Mouse (Mus musculus) CD4-positive helper T cell, adult 2 months (primary cell): ENCODE data around the gene Prdx6.

ENCODE experiments used
- DNase-seq: peaks from one replicate; pipeline ENCODE4 v3.0.0-alpha.2; 2012; ENCODE audit warnings: low read depth, missing footprints, low spot score

Gene Prdx6

DNA sequence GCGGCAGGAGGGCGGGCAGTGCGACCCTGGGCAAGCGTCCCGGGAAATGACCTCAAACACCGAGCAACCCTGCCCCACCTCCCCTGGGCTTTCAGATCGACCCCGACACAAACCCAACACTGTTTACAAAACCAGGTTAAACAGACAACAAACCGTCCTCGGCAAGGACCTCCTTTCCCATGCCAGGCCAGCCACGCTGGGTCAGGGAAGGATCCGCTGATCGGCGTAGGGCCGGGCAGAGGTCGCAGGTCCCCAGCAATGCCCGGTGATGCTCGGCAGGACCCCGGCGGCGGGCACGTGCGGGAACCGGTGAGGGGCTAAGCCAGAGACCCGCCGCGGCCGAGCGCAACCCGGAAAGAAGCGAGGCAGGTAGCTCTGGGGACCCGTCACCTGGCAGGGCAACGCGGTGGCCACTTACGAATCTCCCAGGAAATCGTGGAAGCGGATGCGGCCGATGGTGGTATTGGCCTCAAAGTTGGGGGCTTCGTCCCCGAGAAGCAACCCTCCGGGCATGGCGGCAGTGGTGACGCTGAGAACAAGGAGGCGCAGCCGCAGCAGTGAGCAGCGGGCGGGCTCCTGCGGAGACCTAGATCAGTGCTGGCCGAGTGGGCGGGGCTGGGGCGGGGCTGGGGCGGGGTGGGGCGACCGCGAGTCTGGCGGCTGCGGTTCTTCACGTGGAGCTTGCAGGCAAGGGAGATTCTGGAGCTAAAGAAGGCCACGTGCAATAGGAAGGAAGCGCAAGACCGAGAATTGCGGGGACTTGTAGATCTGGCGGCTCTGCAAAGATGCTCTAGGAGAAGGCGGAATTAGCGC lies at the start of gene Prdx6:
Prdx6 (minus strand) TSS at position 616 of the 813 bp plus-strand sequence.
- DNase-seq: peak; percentile 91

DNA sequence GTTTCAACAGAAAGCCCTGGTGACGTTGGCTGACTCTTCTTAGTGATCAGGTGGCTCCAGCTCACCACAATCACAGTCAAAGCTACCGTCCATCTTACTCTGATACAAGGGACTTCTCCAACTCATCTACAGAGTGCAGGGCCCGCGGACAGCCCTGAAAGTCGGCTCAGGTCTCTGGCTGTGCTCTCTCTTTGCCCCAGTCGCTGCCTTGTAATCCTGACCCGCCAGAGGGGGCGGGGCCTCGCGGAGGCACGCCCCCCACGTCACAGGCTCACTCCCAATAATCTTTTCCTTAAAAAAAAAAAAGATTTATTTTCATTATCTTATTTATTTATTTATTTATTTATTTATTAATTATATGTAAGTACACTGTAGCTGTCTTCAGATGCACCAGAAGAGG lies 37.2 kb upstream of the Prdx6 start:
- DNase-seq: no peak

DNA sequence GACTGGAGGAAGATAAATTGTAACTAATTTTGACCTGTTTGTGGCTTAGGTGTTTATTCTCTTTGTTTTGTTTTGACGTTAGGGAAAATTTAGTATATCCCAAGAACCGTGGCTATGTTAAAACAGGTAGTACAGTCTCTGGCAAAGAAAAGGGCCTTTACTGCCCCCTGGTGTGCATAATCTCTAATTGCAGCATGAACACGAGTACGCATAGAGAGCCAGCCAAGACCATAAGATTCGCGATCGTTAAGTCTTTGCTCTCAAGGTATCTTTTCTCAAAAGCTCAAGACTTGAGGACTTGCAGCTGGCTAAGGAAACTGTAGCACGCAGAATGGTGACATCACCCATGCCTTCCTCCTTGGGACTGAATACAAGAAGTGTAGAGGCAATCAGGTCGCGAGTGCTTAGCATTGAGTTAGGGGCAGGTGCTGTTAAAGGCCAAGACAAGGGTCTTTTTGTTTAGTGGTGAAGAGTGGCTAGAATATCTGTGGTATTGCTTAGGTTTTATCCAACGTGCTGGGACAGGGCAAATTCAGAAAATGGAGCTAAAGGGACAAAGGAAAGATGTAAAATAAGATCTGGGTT lies 35.8 kb upstream of the Prdx6 start:
- peak; percentile 63 for DNase-seq

DNA sequence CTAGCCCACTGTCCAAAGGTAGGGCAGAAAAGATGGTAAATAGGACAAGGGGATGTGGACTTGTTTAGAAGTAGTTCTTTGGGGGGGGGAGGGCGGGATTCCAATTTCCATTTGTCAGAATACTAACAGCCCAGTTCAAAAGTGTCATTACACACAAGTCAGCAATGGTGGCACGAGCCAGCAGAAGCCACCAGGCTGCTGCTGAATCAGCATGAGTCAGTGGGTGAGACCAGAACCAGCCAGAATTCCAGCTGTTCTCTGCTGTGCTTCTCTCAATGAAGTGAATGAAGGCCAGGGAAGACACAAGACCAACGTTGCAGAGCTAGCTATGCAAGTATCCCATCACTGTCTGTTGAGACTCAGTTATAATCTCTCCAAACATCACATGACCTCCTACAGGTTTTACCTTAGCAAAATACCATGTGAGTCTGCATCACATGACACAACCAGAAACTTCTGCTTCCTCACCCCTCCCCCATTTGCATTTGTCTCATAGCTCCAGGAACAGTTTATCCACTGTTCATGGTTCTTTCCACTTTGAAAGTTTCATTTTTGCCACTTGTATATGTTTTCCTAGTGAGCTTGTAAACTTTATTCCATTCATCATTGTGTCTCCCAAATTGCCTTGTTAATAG lies 30.2 kb upstream of the Prdx6 start:
- DNase-seq: no peak

DNA sequence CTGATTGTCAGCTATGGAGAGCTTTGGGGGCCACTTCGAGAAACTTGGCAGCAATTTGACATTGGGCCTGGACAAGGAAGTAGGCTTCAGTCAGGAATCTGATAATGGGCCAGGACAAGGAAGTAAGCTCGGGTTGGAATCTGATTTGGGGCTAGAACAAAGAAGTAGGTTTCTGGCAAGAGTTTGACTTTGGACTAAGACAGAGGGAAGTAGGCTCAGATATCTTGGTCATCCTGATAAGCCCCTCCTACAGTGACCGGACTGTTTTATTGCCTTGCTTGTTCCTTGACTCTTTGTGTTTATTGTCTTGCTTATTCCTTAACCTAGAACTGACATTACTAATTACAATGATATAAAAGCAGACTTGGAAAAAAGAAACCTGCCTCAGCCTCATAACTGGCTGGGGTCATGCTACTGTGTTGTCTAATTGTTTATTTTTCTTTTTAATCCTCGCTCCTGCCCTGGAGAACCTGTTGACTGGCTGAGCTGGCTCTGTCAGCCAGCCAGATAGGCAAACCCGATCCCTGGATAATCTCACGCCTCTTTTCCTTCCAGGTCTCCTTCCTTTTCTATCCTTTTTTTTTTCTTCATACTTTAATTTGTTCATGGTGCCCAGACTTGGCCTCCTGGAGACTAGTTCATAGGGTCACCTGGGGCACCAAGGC lies 28.4 kb upstream of the Prdx6 start:
- DNase-seq: no peak

DNA sequence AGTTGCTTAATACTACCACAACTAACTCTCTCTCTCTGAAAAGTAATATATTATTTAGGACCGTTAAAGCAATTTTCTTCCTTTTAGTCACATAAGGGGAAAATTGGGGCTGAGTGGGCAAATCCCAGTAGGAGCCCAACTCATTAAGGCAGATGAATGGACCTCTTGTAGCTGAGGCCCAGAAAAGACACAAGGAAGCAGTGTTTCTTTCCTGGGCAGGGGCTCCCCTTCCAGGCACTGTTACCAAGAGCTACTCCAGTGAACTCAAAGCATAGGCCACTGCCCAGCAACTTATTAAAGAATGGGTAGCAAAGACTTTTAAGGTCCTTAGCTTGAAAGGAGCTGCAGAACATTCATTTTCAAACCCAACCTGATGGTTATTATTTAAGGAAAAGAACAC lies 22.5 kb upstream of the Prdx6 start:
- no peak for DNase-seq

DNA sequence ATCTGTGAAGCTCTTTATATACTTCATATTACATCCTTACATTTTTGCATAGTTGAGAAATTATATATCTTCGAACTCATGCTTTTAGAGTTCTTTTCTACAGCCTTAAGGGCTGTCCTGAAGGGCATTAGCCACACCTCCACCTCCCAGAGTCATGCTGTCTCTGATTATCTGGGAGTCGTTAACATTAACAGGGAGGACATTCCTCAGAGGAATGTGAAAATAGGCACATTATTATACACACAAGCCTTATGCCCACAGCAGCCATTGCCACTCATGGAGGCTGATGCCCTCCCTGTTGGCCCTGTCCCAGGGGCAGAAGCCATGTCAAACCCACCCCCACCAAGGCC lies 20.4 kb upstream of the Prdx6 start:
- DNase-seq: no peak

DNA sequence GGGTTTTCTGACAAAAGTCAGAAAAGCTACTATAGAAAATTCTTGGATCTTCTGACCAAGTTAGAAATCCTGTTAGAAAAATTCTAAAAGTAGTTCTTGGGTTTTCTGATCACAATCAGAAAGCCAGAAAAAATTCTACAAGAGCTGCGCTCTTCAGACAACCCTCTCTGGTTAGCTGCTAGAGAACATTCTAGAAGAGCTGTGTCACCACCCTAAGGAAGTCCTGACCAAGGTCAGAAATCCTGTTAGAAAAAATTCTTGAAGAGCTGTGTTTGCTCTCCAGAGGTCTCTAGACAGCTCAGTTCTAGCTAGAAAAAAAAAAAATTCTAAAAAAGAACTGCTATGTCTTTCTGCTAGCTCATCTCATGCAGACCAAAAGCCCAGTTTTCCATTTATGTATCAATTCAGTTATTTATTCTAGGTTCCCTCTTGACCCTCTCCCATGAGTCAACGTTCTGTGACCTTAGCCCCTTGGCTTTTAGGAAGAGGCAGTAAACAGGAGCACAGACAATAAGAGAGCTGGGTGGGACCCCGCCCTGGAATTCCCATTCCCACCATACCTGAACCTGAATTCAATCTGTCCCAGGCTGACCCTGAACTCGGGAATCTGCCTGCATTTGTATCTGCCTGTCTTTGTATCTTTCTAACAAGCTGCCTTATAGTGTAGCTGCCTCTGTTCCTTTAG lies 19.9 kb upstream of the Prdx6 start:
- DNase-seq: no peak

DNA sequence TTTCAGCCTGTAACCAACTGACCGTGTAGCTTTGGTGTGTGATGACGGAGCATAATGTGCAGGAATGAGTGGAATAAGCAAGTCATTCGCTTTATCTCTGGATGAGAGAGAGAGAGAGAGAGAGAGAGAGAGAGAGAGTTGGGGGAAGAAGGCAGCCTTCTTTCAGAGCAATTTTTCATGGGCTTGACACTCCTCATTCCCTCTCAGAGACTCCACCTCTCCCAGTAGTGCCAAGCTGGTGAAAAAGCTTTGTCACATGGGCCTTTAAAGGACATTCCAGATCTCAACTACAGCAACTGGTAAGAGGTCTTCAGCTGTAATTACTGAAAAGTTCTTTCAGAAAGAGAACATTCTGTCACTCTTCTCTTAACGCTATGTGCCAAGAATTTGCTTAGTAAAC lies 18.3 kb upstream of the Prdx6 start:
- DNase-seq: no peak

DNA sequence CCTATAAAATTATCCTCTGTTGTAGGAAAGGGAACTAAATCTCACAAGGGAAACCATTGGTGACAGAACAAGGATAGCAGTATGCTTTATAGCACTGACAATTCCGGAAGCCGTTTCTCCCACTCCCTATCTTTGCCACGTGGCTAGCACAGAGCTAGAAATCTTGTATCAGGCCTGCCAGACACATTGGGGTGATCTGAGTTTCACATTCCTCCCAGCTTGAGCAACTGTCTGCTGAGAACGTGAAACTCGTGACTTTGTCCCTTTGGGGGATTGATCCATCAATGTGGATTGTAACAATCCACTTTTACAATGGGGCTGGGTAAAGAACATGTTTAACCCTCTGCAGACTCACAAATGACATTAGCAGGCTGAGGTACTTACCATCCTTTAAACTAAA lies 17.9 kb upstream of the Prdx6 start:
- DNase-seq: no peak

DNA sequence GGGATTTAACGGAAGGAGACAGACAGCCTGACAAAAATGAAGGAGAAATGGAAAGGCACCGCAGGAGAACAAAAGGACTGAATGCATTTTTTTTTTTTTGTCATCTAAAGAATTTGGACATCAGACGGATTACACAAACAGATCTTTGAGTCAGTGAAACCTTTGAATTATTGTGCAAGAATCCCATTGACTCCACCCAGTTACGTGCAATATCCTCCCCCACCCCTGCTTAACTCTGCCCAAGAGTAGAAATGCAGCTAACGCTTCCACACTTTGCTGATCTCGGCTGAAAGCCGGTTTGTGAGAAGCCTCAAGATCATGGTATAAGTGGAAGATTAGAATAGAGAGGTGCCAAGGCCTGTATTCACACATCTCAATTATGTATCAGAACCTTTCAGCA lies 17.1 kb upstream of the Prdx6 start:
- DNase-seq: no peak

DNA sequence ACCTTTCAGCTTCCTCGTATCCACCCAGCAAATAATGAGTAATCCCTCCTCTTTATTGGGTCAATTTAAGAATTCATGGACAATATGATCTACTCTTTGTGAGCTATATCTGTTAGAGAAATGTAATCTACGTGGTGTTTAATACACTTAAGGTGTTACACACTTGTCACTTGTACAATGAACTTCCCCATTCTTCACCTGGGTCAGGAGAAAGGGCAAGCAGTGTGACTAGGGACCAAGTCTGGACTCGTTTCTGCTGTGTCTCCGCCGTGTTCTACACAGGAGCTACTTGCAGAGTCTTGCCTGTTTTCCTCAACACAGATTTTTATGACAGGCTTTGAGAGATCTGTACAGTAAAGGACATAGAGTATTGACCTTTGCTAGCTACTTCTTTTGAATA lies 13.9 kb upstream of the Prdx6 start:
- DNase-seq: no peak

DNA sequence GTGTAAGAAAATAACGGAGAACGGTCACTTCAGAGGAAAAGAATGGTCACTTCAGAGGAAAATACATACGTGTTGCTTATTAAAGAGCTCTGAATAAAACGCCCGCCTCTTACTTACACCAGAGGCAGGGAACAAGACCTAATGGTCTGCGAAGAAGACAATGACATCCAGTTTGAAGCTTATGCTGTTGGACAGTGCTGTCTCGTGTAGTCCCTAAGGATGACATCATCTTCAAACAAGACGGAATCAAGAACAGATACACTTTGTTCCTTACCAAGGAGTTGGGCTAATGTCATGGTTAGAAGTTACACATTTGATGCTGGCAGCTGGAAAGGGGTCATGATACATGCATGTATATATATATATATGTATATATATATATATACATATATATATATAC lies 12.6 kb upstream of the Prdx6 start:
- no peak for DNase-seq

DNA sequence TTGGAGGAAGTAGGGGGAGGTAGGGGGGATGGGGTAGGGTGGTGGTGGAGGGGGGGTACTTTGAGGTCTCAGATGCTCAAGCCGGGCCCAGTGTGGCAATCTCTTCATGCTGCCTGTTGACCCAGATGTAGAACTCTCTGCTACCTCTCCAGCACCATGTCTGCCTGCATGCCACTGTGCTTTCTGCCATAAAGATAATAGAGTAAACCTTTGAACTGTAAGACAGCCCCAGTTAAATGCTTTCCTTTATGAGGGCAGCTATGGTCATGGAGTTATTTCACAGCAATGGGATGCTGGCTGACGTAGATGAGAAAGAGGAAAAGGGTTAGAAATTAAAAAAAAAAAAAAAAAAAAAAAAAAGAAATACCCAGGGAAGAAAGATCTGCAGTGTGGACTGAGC lies 11.5 kb upstream of the Prdx6 start:
- DNase-seq: no peak

DNA sequence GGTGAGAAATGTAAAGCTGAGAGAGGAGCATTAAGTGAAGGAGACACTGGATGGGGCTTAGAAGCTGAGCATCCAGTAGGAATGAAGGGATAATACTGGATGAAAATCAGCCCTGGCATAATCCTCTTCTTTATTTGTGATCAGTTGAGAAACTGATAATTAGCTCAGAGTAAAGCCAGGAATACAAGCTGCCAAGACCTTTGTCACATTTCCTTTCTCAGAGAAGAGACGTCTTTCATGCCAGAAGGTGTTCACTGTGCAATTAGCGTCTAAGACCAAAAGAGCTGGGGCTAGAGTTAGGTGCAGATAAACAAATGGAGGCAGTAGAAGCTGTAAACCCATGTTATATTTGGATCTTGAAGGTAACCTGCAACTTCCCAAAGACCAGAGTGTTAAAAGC lies 9.7 kb upstream of the Prdx6 start:
- no peak for DNase-seq

DNA sequence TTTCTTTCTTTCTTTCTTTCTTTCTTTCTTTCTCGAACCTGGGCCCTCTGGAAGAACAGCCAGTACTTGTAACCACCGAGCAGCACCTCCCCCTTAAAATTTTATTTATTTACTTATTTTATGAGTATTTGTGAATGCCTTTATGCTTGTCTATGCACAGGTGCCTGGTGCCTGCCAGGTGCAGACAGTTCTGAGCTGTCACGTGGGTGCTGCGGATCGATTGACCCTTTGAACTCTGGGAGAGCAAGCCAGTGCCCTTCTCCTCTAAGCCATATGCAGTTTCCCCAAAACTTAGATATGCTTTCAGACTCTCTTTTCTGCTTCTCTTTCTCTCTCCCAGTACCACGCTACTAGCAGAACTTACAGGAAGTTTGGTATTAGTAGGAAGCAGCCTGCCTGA lies 8.1 kb upstream of the Prdx6 start:
- no peak for DNase-seq

DNA sequence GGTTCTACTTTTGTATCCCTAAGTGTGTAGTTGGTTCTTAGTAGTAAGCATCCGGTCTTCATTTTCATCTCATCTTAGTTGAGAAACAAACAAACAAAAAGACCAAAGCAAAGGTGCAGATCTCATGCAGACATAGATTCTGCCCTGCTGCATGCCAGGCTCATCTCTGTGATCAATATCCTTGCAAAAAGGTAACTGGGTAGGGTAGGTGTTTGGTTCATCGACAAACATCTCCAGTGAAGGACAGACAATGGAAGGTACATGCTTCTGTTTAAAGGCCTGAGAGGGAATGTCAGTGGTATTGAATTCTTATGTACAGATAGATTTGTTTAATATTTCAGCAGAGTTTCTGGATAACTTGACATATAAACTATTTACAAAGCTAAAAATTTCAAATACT lies 7.3 kb upstream of the Prdx6 start:
- DNase-seq: no peak

DNA sequence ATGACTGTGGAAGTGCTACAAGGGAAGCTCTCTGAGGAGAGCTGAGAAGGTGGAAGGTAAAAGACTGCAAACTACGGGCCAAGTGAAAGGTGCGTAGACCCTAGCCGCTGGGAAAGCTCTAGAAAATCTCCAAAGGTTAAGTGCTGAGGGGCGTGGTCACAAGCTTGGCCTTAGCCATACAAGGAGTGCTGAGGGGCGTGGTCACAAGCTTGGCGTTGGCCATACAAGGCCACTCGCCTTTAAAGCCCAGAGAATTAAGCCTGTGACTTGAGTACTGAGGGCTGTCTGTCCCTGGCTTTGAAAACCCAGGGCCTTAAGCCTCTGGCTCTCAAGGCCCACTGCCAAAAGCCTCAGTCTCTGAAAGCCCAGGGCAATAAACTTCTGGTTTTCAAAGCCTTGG lies 5.9 kb upstream of the Prdx6 start:
- no peak for DNase-seq

DNA sequence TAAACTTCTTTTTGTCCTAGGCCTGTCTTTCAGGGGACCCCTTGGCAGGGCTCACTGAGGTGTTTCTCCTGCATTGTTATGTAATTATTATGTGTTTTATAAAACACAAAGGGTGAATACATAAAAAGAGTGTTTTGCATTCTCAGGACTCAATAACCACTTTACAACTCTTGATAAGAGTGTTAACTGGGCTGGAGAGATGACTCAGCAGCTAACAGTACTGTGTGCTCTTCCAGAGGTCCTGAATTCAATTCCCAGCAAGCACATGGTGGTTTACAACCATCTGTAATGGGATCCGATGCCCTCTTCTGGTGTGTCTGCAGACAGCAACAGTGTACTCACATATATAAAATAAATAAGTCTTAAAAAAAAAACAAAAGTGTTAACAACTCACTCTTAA lies 3.3 kb upstream of the Prdx6 start:
- DNase-seq: no peak

DNA sequence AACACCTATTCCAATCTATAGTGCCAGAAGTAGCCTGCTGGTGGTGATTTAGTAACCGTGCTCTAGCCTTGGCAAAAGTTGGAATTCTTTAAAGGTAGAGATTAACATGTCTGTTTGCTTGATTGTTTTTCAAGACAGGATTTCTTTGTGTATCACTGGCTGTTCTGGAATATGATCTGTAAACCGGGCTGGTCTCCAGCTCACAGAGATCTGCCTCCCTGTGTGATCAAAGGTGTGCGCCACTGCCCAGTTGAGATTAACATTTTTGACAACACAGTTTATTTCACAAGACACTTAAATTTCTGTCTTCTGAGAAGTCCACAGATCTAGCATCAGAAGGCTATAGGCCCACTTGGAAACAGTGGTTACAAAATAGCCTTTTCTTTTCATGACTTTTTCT lies 1.9 kb upstream of the Prdx6 start:
- no peak for DNase-seq

DNA sequence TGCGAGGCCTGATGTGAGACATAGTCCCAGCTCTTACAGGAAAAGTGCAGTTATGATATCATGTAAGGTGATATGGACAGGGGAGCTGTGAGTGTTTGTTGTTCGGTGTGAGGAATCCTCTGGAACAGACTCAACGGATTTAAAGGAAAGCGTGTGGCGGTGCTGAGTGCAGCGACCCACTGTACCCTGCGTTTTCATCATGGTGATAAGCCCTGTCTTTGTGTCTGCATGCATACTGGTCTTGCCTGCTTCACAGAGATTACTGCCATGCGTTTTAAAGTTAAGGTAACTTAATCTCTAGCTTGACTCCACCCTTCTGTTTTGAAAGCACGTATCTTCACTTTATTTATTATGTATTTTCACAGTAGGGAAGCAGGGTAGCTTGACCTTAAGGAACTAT lies 1.3 kb upstream of the Prdx6 start:
- no peak for DNase-seq
